Mouse (Mus musculus) layer of hippocampus, postnatal 25 days (tissue): ENCODE results near the gene Zfand3. TPM values are rescaled to one million over a fixed set of nuclear protein-coding genes. Genes with fewer than 3 reads are reported as not detected.

Experiments
- DNase-seq, 2 experiments: peaks; one replicate each; pipeline ENCODE4 v3.0.0; 2022; ENCODE audit warnings: mixed read lengths in 2 of 2, low spot score in 1 of 2; ENCODE audit errors: extremely low spot score in 1 of 2
- total RNA-seq, 2 experiments: library from RNA; stranded (reverse); gene quantifications; 2 replicates each; pipeline ENCODE4 v1.2.3; 2021

Zfand3 gene
- total RNA-seq, 2 experiments from 2014 or later = 114 to 119 TPM

DNA sequence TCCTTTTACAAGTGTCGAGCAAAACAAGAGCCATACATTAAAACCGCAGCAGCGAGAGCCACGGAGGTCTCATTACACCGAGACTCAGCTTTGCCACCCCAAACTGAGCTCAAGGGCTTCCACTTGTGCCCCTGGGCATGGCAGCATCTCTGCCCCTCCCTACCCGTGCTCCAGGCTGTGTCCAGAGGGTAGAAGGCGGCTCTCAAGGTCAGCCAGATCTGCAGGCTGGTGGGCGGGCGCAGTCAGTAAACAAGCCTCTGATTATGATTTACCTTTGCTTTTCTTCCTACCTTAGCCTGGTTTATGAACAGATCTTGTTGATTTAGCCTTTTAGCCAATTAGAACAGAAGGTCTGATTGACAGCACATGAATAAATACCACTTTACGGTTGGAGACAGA lies 240.8 kb downstream of the Zfand3 start:
- no peak for DNase-seq

DNA sequence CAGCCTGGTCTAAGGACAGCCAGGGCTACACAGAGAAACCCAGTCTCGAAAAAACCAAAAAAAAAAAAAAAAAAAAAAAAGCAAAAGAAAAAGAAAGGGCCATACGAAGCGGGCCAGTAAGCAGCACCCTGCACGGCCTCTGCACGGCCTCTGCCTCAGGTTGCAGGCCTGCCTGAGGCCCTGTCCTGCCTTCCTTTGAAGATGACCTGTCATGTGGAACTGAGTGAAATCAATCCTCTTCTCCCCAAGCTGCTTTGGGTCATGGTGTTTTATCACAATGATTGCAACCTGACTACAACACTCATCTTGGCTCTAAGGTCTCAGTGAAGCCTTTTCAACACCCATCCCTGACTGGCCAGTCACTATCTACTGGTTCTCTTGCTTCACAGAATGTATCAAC lies 248.5 kb downstream of the Zfand3 start:
- no peak for DNase-seq

DNA sequence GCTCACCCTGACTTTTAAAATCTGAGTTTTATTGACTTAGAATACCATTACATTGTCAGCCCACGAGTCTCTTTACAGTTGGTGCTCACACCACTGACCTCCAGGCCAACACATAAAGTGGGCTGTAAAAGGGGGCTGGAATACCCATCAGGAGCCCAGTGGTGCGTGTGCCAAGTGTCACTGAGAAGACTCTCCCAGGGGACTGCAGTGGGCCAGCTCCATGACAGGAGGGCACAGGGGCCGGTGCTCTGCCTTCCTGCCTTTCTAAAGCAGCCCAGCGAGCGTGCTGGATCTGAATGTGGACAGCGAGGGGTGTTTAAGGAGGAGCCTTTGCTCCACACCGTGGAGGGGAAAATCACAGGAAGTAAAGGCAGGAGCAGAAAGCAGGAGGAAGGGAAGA lies 249.4 kb downstream of the Zfand3 start:
- DNase-seq = no peak

DNA sequence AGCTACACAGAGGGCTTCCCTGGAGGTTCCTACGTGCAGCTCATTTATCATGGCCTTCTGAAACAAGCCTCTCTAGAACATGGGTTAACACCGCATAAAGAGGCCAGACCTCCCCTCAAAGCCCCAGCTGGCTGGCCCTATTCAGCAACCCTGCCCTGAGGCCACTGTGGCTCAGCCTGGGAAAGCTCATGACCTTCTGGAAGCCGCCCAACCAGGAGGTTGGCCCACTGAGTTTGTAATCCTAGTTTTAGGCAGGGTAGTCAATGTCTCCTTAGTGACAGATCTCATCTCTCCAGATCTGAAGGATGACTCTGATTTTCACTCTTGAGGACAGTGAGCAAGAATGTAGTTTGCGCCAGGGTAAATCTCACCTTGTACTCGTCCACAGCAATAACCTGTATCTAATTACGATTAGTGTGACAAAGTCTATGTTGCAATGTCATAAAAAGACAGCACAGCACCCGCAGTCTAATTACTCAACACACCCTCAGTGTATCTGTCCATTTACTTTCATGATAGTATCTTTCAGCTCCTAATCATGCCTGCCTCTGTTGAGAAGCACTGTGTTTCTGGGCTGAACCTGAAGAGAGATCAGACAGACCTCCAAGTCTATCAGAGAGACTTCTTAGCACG lies 251.5 kb downstream of the Zfand3 start:
- DNase-seq = no peak

DNA sequence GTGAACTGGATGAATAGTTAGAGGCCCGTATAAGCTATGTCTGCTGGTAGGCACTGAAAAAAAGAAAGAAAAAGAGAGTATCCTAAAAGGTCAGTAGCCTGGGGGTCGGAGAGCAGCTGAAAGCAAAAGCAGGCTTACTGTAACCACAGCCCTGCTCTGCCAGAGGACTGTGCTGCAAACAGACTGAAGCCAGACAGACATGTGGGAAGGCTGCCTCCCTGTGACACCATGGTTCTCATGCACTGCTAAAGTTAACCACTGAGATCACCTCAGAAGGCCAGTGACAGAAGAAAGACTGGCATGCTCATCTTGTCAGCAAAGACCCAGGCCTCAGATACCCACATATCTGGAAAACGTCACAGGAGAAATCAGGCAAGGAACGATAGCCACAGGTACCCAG lies 253.9 kb downstream of the Zfand3 start:
- no peak for DNase-seq

DNA sequence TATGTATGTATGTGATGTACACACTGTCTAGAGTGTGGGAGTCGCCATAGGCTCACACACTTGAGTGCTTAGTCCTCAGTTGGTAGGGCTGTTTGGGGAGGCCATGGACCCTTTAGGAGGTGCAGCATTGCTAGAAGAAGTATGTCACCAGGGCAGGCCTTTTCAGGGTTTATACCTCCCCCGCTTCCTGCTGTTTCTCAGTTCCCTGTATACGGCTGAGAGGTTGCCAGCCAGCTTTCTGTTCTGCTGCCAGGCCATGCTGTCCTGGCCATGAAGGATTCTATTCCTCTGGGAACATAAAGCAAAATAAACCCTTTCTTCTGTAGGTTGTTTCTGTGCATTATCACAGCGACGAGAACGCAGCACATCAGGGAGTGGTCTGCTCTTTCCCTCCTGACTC lies 255.4 kb downstream of the Zfand3 start:
- DNase-seq = no peak

Other genes starting within 250 kb of the Zfand3 start
- 10 to 100 TPM; 56.9 to 68.0 TPM for gene Mdga1, start 34.6 kb upstream of the Zfand3 start, total RNA-seq